Mouse (Mus musculus) right cerebral cortex, adult 2 months (tissue): ENCODE data around the gene Syne1.

Experiments
- DNase-seq, 2 experiments: peaks; one replicate each; pipeline ENCODE4 v3.0.0; 2021 to 2022; ENCODE audit warnings: low spot score in 2 of 2

Syne1 gene

DNA sequence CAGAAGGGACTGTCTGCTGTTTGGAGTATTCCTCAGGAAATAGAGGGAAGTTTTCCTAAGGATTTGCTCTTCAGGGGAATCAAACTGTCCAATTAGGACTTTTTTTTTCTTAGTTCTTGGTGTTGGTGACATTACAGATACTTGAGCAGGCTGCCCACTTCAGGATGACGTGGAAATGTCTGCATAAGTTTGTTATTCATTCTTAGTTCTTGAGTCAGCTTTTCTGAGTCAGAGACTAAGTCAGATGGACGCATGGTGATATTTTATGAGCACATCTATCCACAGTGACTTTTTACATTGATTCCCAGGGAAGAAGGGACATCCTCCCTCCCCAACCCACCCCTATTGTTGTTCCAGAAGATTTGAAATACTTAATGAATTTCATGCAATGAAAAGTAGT is 567.4 kb downstream of the Syne1 start:
- no peak for DNase-seq

DNA sequence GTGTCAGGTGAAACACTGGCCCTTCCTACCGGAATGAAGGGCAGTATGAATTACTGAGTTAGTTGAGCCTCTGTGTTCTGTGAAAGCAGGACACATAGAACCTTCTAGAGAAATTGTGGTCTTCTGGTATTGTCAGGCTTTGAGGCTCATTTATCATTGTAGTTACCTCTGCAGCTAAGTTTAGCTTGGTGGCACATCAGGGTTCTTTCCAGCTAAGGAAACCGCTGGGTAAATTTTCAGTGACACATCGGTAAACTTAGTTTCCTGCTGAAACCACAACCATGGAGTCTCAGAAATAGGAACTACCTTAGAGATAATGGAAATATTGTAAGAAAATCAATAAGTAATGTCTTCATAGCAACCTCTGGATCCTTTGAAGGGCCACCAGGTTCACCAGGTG is 573.9 kb downstream of the Syne1 start:
- DNase-seq: no peak

DNA sequence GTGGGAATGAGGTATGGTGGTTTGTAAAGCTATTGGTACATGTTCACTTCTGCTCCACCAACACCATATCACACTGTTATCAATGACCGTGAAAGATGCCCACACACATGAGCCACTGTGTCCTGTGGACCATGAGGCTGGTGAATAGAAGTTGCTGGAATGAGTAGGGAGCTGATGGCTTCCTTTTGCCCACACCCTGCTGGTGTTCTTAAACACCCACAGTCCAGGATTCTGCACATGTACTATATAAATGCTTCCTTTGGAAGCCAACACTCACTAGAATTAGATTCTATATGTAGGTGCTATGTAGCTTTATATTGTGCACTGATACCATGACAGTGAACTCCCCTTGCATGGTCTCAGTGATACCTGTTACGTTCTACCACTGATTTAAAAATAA is 574.7 kb downstream of the Syne1 start:
- DNase-seq: peak in 1 of 2 experiments; percentile 6

DNA sequence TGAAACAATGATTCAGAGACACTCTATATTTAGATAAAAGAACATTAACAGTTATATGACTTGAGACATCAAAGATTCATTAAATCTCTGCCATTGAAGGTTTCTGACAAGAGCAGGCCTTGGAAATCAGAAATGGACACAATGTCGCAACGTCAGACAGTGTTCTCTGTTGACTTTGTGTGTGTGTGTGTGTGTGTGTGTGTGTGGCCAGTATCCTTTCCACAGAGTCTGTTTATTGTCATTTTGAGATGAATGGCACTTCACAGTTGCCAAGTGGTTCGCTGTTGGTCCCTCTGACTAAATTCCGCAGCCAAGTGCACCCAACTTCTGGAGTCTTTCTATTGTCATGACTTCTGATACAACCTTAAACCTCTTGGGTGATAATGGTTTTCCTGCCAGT is 577.0 kb downstream of the Syne1 start:
- DNase-seq: no peak

DNA sequence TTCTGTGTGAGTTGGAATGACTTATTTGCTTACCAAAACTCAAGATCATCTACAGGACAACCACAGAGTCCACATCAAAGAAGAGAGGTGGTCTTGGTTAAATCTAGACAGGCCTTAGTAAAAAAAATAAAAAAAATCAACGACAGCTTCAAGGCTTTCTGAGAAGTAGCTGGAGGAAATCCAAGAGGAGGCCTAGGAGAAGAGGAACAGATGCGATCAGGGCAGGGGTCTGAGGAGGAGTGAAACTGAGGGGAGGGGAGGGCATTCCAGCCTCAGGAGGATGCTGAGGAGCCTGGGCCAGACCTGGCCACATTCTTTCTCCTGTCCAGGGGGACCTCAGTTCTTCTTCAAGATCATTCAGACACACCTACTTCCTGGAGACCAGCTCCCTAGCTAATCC is 579.3 kb downstream of the Syne1 start:
- no peak for DNase-seq

DNA sequence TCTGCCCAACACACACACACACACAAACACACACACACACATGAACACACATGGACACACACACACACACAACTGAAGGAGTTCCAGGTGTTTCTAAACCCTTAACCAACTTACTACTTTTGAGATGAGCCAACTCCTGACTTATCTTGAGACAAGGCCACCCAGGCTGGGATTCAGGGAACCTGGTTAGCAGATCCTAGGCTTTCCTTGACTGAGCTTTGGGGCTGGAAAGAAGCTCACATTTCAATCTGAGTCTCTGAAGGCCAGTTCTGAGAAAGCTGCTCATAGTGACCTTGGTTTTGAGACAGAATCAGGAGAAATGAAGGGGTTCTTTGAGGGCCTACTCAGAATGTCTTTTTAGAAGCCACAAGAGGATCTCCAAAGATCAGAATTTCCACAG is 579.7 kb downstream of the Syne1 start:
- no peak for DNase-seq

DNA sequence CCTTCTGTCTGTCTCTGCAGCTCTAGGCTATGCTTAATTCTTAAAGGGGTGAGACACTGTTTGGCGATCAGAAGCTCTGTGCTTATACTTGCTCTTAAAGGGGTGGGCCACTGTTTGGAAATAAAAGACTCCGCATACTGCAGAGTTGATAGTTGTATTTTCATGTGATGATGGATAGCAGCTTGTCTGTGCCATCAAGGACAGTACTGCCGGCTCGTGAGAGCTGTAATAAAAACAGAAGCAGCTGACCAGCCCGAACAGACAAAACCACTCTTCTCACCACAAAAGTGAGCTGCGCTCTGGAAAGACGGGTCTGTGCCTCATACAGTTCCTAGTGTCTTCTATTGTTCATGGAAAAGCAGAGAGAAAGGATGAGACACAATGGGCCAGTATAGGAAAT is 580.1 kb downstream of the Syne1 start:
- no peak for DNase-seq
